Mouse (Mus musculus): ENCODE results near the gene Gm28845. TPM values are rescaled to one million over a fixed set of nuclear protein-coding genes. Genes with fewer than 3 reads are reported as not detected.

Gene Gm28845
- total and polyA plus RNA-seq, 3 experiments, result not detected

DNA sequence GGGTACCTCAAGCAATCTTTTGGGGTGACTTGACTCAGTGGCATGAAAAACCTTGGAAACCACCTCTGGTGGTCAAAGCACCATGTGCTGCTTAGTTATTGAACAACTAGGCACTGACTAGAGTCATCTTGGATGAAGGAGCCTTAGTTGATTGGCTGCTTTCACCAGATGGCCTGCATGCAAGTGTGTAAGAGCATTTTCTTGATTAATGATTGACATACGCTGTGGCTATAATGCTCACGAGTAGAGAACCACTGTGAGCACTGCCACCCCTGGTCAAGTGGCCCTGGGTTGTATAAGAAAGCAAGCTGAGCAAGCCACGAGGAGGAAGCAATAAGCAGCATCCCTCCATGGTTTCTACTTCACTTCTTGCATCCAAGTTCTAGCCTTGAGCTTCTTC, 10.9 kb upstream of the Gm28845 start:
- no peaks in the 10 kb centered on the region for H3K9me3 ChIP-seq (replicated peaks)
- ATAC-seq (ENCODE audit: extremely low read depth, insufficient number of reproducible peaks, low FRiP score, poor library complexity, severe bottlenecking) (no peak), DNase-seq (ENCODE audit: low spot score) (no peak)
- peaks cover 4% of the 10 kb centered on the region; the same call in 1 of the 2 replicates for H3K27me3 ChIP-seq (ENCODE audit: insufficient read depth, low read length)
- no peaks in the 10 kb centered on the region for H3K4me1 ChIP-seq (ENCODE audit: insufficient read depth, low read depth, low read length)
- no peak overlapping the region for H3K4me3 ChIP-seq (ENCODE audit: low read depth, low read length)
- TF ChIP-seq GATA1 (IDR thresholded peaks at IDR 0.05; ENCODE audit: borderline replicate concordance, low read length) (no peak), POLR2AphosphoS5 (IDR thresholded peaks at IDR 0.05; ENCODE audit: insufficient replicate concordance, low read depth, low read length) (no peak)
- no peaks in the 10 kb centered on the region for H3K36me3 ChIP-seq (replicated peaks)

DNA sequence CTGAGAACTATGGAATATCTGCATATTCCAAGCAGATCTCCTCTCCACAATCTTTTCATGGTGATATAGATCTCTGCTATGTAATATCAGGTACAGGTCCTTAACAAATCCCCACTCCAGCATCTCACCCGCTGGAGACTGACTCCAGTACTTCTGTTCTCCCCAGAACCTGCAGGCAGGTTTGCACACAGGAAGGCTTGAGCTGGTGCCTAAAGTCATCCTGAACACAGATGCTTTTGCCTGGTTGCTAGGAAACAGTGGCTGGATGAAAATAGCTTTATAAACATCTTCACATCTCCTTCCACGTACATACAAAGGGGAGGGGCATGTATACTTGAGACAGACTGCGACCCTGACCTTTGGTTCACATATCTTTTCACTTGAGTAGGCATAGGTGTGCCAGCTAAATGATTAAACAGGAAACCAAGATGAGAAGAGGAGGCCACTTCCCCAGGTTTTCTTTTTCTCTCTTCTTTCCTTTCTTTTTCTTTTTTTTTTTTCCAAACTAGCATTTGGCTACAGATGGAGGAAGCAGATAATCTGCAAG, 10.3 kb upstream of the Gm28845 start:
- no peak for ATAC-seq (ENCODE audit: extremely low read depth, insufficient number of reproducible peaks, low FRiP score, poor library complexity, severe bottlenecking)

DNA sequence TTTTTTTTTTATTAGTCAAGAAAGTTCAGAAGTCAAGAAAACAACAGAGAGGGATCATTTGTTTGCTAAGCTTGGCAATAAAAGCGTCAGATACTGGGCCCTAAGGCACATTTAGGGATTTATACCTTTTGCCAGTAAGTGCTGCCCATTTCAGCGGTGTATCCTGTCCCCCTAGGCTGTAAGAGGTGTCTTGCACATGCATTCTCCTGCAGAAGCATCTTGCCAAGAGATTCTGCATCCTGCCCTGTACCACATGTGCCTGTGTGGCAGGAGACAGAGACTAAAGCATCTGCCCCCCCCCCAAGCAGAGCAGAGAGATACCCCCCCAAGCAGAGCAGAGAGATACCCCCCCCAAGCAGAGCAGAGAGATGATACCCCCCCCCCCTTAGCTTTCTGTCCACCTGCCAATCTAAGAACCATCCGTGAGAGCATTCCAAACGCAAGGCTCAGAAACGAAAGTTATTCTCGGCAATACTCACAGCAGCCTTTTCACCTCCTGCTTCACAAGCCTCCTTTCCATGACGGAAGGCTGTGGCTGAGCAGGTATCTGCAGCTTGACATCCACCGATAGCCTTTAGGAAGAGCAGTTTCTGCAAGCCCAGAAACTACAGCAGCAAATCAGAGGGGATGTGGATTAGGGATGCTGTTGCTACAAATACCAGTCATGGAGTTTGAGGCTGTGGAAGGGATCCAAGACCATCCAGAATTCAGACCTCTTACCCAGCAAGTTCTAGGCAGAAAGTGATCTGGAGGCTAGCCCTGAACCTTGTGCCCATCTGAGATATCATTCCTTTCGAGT, 3.4 kb upstream of the Gm28845 start, which contains the start of gene D630023F18Rik:
Gene D630023F18Rik (minus strand): TSS at position 641 of the 799 bp plus-strand sequence.
- Histone ChIP-seq H3K27me3 (ENCODE audit: insufficient read depth, low read length) (peaks cover 2% of the 10 kb centered on the region; the same call in 1 of the 2 replicates), H3K9me3 (replicated peaks) (no peaks in the 10 kb centered on the region), H3K36me3 (replicated peaks) (no peaks in the 10 kb centered on the region), H3K4me1 (ENCODE audit: insufficient read depth, low read depth, low read length) (no peaks in the 10 kb centered on the region), H3K4me3 (ENCODE audit: low read depth, low read length) (no peak within 1 kb of the TSS)
- ATAC-seq (ENCODE audit: extremely low read depth, insufficient number of reproducible peaks, low FRiP score, poor library complexity, severe bottlenecking) (no peak), DNase-seq (ENCODE audit: low spot score) (no peak)
- no peak for TF ChIP-seq CTCF (IDR thresholded peaks at IDR 0.05; ENCODE audit: low read depth, low read length)
- no peak for TF ChIP-seq TAL1 (conservative IDR thresholded peaks at IDR 0.05; ENCODE audit: low read depth, low read length)
- no peak for TF ChIP-seq GATA1 (IDR thresholded peaks at IDR 0.05; ENCODE audit: borderline replicate concordance, low read length)
- TF ChIP-seq GATA2 (IDR thresholded peaks at IDR 0.05; ENCODE audit: borderline replicate concordance, low read depth, low read length), result no peak
- TF ChIP-seq POLR2AphosphoS5 (IDR thresholded peaks at IDR 0.05; ENCODE audit: insufficient replicate concordance, low read depth, low read length), result no peak

More for the DNA sequence above, 10.3 kb upstream of the Gm28845 start:
- Histone ChIP-seq H3K27me3 (ENCODE audit: insufficient read depth, low read length) (peaks cover 4% of the 10 kb centered on the region; the same call in 1 of the 2 replicates), H3K36me3 (replicated peaks) (no peaks in the 10 kb centered on the region), H3K9me3 (replicated peaks) (no peaks in the 10 kb centered on the region), H3K4me1 (ENCODE audit: insufficient read depth, low read depth, low read length) (no peaks in the 10 kb centered on the region), H3K4me3 (ENCODE audit: low read depth, low read length) (no peak overlapping the region)
- TF ChIP-seq POLR2AphosphoS5 (IDR thresholded peaks at IDR 0.05; ENCODE audit: insufficient replicate concordance, low read depth, low read length), result no peak
- TF ChIP-seq CTCF (IDR thresholded peaks at IDR 0.05; ENCODE audit: low read depth, low read length), result no peak
- no peak for TF ChIP-seq TAL1 (conservative IDR thresholded peaks at IDR 0.05; ENCODE audit: low read depth, low read length)
- no peak for TF ChIP-seq GATA1 (IDR thresholded peaks at IDR 0.05; ENCODE audit: borderline replicate concordance, low read length)
- TF ChIP-seq GATA2 (IDR thresholded peaks at IDR 0.05; ENCODE audit: borderline replicate concordance, low read depth, low read length), result no peak
- no peak for DNase-seq (ENCODE audit: low spot score)

DNA sequence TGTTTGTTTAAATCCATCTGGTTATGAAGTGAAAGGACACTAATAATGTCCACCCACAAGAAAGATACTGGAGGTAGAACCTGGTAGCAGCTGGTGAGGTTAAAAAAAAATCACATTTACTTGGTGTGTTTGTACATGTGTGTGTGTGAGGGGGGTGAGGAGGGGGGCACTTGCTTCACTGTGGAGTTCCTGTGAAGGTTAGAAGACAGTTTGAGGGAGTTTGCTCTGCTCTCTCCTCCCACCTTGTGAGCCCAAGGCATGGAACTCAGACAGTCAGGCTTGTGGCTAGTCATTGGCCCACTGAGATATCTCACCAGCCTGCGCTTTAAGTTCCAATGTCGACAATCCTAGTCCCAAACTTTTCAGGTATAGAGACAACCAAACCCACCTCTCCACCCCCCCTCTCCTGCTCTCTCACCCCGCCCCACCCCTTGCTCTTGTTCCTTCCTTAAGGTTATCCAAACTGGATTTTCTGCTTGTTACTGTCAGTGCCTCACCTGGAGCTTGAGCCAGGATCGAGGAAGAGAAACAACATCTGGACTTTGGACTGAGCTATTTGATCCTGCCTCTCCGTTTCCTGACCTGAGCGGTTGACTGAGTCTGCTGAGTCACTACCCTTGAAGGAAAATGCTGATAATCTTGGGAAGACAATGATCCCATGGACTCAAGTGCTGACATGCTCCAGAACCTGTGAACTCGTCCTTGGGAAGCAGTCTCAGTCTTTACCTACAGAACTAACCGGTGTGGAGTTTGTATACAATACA, 1.0 kb downstream of the Gm28845 start:
- Histone ChIP-seq H3K4me3 (ENCODE audit: low read depth, low read length) (no peak overlapping the region), H3K27me3 (ENCODE audit: insufficient read depth, low read length) (peaks cover 2% of the 10 kb centered on the region; the same call in 1 of the 2 replicates), H3K36me3 (replicated peaks) (no peaks in the 10 kb centered on the region), H3K4me1 (ENCODE audit: insufficient read depth, low read depth, low read length) (peaks cover 3% of the 10 kb centered on the region; the same call in 1 of the 2 replicates), H3K9me3 (replicated peaks) (no peaks in the 10 kb centered on the region)
- ATAC-seq (ENCODE audit: extremely low read depth, insufficient number of reproducible peaks, low FRiP score, poor library complexity, severe bottlenecking) (no peak), DNase-seq (ENCODE audit: low spot score) (no peak)
- no peak for TF ChIP-seq POLR2AphosphoS5 (IDR thresholded peaks at IDR 0.05; ENCODE audit: insufficient replicate concordance, low read depth, low read length)
- no peak for TF ChIP-seq CTCF (IDR thresholded peaks at IDR 0.05; ENCODE audit: low read depth, low read length)
- no peak for TF ChIP-seq GATA1 (IDR thresholded peaks at IDR 0.05; ENCODE audit: borderline replicate concordance, low read length)
- no peak for TF ChIP-seq TAL1 (conservative IDR thresholded peaks at IDR 0.05; ENCODE audit: low read depth, low read length)
- no peak for TF ChIP-seq GATA2 (IDR thresholded peaks at IDR 0.05; ENCODE audit: borderline replicate concordance, low read depth, low read length)

DNA sequence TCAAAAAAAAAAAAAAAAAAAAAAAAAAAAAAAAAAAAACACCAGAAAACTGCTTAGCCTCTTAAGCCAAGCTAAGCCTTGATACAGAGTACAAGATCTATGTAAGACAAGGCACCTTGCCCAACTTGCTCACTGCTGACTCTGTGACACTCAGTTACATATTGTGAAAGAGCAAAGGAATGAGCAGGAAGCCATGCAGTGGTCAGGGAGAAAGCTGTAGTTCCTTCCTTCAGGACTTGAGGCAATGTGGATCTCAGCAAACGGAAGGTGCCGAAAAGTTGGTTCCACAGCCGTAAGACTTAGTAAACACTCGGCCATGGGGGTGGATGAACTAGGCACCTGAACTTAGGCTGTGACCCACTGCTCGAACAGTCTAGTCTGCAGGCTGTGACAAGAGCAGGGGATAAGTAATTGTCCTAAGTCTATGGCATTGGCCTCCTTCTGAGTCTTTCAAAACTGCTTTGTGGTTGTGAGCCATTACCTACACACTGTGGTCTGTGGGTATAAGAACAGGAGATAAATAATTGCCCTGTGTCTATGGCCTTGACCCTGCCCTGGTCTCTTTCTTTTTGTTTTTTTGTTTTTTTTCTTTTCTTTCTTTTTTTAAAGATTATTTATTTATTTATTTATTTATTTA, 5.7 kb downstream of the Gm28845 start:
- H3K4me3 ChIP-seq (ENCODE audit: low read depth, low read length), result no peak overlapping the region
- no peaks in the 10 kb centered on the region for H3K9me3 ChIP-seq (replicated peaks)
- no peak for ATAC-seq (ENCODE audit: extremely low read depth, insufficient number of reproducible peaks, low FRiP score, poor library complexity, severe bottlenecking)
- no peak for TF ChIP-seq CTCF (IDR thresholded peaks at IDR 0.05; ENCODE audit: low read depth, low read length)
- no peak for TF ChIP-seq GATA1 (IDR thresholded peaks at IDR 0.05; ENCODE audit: borderline replicate concordance, low read length)
- TF ChIP-seq GATA2 (IDR thresholded peaks at IDR 0.05; ENCODE audit: borderline replicate concordance, low read depth, low read length), result no peak
- TF ChIP-seq POLR2AphosphoS5 (IDR thresholded peaks at IDR 0.05; ENCODE audit: insufficient replicate concordance, low read depth, low read length), result no peak
- H3K36me3 ChIP-seq (replicated peaks), result no peaks in the 10 kb centered on the region
- H3K4me1 ChIP-seq (ENCODE audit: insufficient read depth, low read depth, low read length), result peaks cover 34% of the 10 kb centered on the region
- peaks cover 4% of the 10 kb centered on the region; the same call in 1 of the 2 replicates for H3K27me3 ChIP-seq (ENCODE audit: insufficient read depth, low read length)
- no peak for DNase-seq (ENCODE audit: low spot score)

Measured in G1E (cell line).